Mouse (Mus musculus) heart, adult 2 months (tissue): ENCODE measurements around the gene Mob1b.

Experiments
- CTCF ChIP-seq: fragments of 200-600 bp; IDR thresholded peaks from 2 replicates; pipeline ENCODE4 v1.8.1; 2022; ENCODE audit warnings: antibody characterized with exemption, mild to moderate bottlenecking, moderate library complexity
- EP300 ChIP-seq: fragments of 200-500 bp; IDR thresholded peaks from 2 replicates; pipeline ENCODE4 v1.6.1; 2011; ENCODE audit warnings: low read depth, low read length, control low read depth; ENCODE audit not compliant: insufficient read depth
- POLR2A ChIP-seq: fragments of 200-500 bp; IDR thresholded peaks from 2 replicates; pipeline ENCODE4 v1.6.1; 2011; ENCODE audit warnings: mild to moderate bottlenecking, low read depth, low read length, control low read depth; ENCODE audit not compliant: insufficient read depth

DNA sequence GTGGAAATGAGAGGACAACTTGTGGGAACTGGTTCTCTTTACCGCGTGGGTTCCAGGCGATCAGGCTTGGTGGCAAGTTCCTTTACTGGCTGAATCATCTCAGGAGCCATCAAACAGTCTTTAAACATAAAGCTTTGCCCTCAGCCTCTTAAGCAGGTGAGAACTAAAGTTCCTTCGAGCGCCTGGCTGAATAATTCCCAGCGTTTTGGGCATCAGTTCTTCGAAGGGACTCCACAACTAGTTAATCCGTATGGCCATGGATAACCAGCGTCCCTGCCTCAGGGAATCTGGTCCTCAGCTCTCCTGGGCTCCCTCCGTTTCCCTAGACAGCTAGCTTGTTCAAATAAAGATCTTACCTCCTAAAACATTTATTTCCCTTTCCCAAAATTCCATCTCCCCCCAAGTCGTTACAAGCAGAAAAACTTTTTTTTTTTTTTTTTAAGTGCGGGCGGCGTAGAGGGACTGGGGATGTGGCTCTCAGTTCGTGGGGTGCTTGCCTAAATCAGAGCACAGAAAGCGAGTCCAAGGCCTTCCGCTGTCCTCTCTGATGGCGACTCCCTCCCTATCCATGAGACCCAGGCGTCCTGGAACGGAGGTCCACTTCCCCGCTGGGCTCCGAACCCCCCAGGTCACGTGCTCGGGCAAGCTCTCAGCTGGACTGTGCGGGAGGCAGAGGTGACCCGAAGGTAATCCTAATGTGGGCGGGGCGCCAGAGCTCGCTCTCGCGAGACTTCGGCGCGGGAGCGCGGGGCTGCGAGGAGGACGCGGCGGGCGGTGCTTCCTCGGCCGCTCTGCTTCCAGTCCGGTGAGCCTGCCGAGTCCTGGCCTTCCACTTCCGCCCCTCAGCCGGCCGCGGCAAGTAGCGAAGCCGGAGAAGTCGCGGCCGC is at the start of gene Mob1b:
- TF ChIP-seq POLR2A (peak; percentile 95), CTCF (no peak), EP300 (0 out of 2 replicates have a peak, but pooled peaks have one; percentile 12)
